Mouse (Mus musculus): ENCODE measurements at regions not wholly inside any gene's neighbourhood (a gene's known extent, or its start where the extent isn't known, plus 50 kb on each side); places are given as distances from the start of the nearest gene placed in this dataset.
"Not testable (repeated sequence)": the region's sequence is repeated elsewhere in the genome, so short reads cannot be mapped to it uniquely, and the experiment has no call there.

GRCm38 (mm10) chr14:61756651-61757050 is 149.4 kb downstream of the Kcnrg start:
- H3K9ac ChIP-seq (ENCODE audit: low read depth, low read length) = no peak overlapping the region
- WGBS = 33% methylated on average over 1 of the region's 1 CpGs
- H3K36me3 ChIP-seq (ENCODE audit: control insufficient read depth, insufficient read depth, low read length) = no peaks in the 10 kb centered on the region
- H3K4me3 ChIP-seq (ENCODE audit: insufficient read depth, low read depth, low read length) = no peak overlapping the region
- no peaks in the 10 kb centered on the region for H3K4me1 ChIP-seq (ENCODE audit: control insufficient read depth, insufficient read depth, low read length)
- no peaks in the 10 kb centered on the region for H3K27me3 ChIP-seq (ENCODE audit: control insufficient read depth, insufficient read depth, low read length)
- no peaks in the 10 kb centered on the region for H3K79me2 ChIP-seq (ENCODE audit: control insufficient read depth, insufficient read depth, low read length)
- H3K27ac ChIP-seq (replicated peaks; ENCODE audit: insufficient read depth, low read depth, low read length) = no peak overlapping the region
- no peak for DNase-seq (ENCODE audit: extremely low read depth, low read depth, low spot score)
- TF ChIP-seq CTCF (IDR thresholded peaks at IDR 0.05; ENCODE audit: low read depth, low read length) (no peak), POLR2A (IDR thresholded peaks at IDR 0.05; ENCODE audit: extremely low read depth, insufficient read depth, low read length) (no peak)

DNA sequence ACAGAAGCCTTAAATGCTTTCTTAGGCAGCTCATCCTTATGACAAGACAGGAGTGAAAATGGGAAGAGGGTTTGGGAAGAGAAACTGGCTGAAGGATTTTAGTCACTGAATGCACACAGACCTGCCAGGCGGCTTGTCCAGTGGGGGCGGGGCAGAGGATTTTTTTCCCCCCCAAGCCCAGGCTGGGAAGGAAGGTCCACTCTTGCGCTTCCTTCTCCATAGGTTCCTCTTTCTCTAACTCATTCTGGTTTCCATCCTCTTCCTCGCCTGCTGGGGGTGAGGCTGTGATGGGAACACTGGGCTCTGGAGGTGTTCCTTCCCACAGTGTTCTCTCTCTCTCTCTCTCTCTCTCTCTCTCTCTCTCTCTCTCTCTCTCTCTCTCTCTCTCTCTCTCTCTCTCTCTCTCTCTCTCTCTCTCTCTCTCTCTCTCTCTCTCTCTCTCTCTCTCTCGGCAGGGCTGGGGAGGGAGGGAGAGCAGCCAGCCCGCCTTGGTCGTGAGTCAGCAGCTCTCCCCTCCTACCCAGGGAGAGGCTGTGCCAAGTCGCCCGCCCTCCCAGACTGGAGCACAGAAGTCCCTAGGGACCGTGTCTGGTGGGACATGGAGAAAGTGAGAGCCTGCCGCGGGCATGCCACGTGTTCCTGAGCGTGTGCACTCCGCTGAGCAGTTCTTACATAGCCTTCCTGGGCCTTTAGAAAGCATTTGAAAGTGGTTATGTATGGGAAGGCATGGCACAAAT is 150.0 kb downstream of the Kcnrg start:
- no peak overlapping the region for H3K9ac ChIP-seq (ENCODE audit: low read depth, low read length)
- DNase-seq (ENCODE audit: extremely low read depth, low read depth, low spot score) = no peak
- H3K4me3 ChIP-seq (ENCODE audit: insufficient read depth, low read depth, low read length) = peak overlapping the region; percentile 22; the same call in 1 of the 2 replicates
- H3K36me3 ChIP-seq (ENCODE audit: control insufficient read depth, insufficient read depth, low read length) = no peaks in the 10 kb centered on the region
- no peaks in the 10 kb centered on the region for H3K79me2 ChIP-seq (ENCODE audit: control insufficient read depth, insufficient read depth, low read length)
- H3K27ac ChIP-seq (replicated peaks; ENCODE audit: insufficient read depth, low read depth, low read length) = no peak overlapping the region
- WGBS = 21% methylated on average over 14 of the region's 15 CpGs
- TF ChIP-seq POLR2A (IDR thresholded peaks at IDR 0.05; ENCODE audit: extremely low read depth, insufficient read depth, low read length) (no peak), CTCF (IDR thresholded peaks at IDR 0.05; ENCODE audit: low read depth, low read length) (no peak)
- H3K27me3 ChIP-seq (ENCODE audit: control insufficient read depth, insufficient read depth, low read length) = no peaks in the 10 kb centered on the region
- no peaks in the 10 kb centered on the region for H3K4me1 ChIP-seq (ENCODE audit: control insufficient read depth, insufficient read depth, low read length)

GRCm38 (mm10) chr14:61757823-61758175 is 150.5 kb downstream of the Kcnrg start:
- no peaks in the 10 kb centered on the region for H3K79me2 ChIP-seq (ENCODE audit: control insufficient read depth, insufficient read depth, low read length)
- no peaks in the 10 kb centered on the region for H3K4me1 ChIP-seq (ENCODE audit: control insufficient read depth, insufficient read depth, low read length)
- TF ChIP-seq CTCF (IDR thresholded peaks at IDR 0.05; ENCODE audit: low read depth, low read length) = no peak
- no peak for TF ChIP-seq POLR2A (IDR thresholded peaks at IDR 0.05; ENCODE audit: extremely low read depth, insufficient read depth, low read length)
- no peaks in the 10 kb centered on the region for H3K36me3 ChIP-seq (ENCODE audit: control insufficient read depth, insufficient read depth, low read length)
- no peak overlapping the region for H3K9ac ChIP-seq (ENCODE audit: low read depth, low read length)
- no peak overlapping the region for H3K4me3 ChIP-seq (ENCODE audit: insufficient read depth, low read depth, low read length)
- no peak for DNase-seq (ENCODE audit: extremely low read depth, low read depth, low spot score)
- no peak overlapping the region for H3K27ac ChIP-seq (replicated peaks; ENCODE audit: insufficient read depth, low read depth, low read length)
- H3K27me3 ChIP-seq (ENCODE audit: control insufficient read depth, insufficient read depth, low read length) = no peaks in the 10 kb centered on the region
- 55% methylated on average over 7 of the region's 7 CpGs for WGBS

- 92% methylated on average over 5 of the region's 5 CpGs for WGBS
- Histone ChIP-seq H3K4me3 (ENCODE audit: insufficient read depth, low read depth, low read length) (no peak overlapping the region), H3K27me3 (ENCODE audit: control insufficient read depth, insufficient read depth, low read length) (no peaks in the 10 kb centered on the region), H3K4me1 (ENCODE audit: control insufficient read depth, insufficient read depth, low read length) (no peaks in the 10 kb centered on the region), H3K79me2 (ENCODE audit: control insufficient read depth, insufficient read depth, low read length) (no peaks in the 10 kb centered on the region), H3K9ac (ENCODE audit: low read depth, low read length) (no peak overlapping the region), H3K36me3 (ENCODE audit: control insufficient read depth, insufficient read depth, low read length) (no peaks in the 10 kb centered on the region), H3K27ac (replicated peaks; ENCODE audit: insufficient read depth, low read depth, low read length) (no peak overlapping the region)
- DNase-seq (ENCODE audit: extremely low read depth, low read depth, low spot score) = no peak
- TF ChIP-seq CTCF (IDR thresholded peaks at IDR 0.05; ENCODE audit: low read depth, low read length) (no peak), POLR2A (IDR thresholded peaks at IDR 0.05; ENCODE audit: extremely low read depth, insufficient read depth, low read length) (no peak)
Measured at GRCm38 (mm10) chr14:61758586-61758985, 151.3 kb downstream of the Kcnrg start.

DNA sequence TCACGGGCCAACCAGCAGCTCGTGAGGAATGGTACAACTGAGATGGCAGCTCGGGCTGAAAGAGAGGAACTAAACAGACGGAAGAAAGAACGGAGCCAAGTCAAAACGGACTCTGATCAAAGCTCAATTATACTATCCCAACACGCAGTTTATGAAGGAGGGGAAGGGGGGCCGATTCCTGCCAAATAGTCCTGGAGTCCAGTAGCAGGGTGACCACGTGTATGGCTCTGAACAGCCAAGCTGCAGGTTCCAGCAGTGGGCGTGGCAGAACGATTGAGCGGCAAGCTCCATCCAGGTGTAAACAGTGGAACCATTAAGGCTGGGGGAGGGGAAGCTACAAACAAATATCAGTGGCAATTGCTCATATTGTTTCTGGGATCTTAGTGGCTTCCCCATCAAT is 152.9 kb downstream of the Kcnrg start:
- H3K79me2 ChIP-seq (ENCODE audit: control insufficient read depth, insufficient read depth, low read length); H3K4me3 ChIP-seq (ENCODE audit: insufficient read depth, low read depth, low read length); H3K36me3 ChIP-seq (ENCODE audit: control insufficient read depth, insufficient read depth, low read length); H3K27ac ChIP-seq (replicated peaks; ENCODE audit: insufficient read depth, low read depth, low read length); H3K4me1 ChIP-seq (ENCODE audit: control insufficient read depth, insufficient read depth, low read length); H3K27me3 ChIP-seq (ENCODE audit: control insufficient read depth, insufficient read depth, low read length); H3K9ac ChIP-seq (ENCODE audit: low read depth, low read length): not testable (repeated sequence)
- peak; percentile 71 for DNase-seq (ENCODE audit: extremely low read depth, low read depth, low spot score)
- 72% methylated on average over 12 of the region's 12 CpGs for WGBS

GRCm38 (mm10) chr14:61762076-61762475 is 154.8 kb downstream of the Kcnrg start:
- no peak for TF ChIP-seq POLR2A (IDR thresholded peaks at IDR 0.05; ENCODE audit: extremely low read depth, insufficient read depth, low read length)
- no peak for TF ChIP-seq CTCF (IDR thresholded peaks at IDR 0.05; ENCODE audit: low read depth, low read length)
- H3K79me2 ChIP-seq (ENCODE audit: control insufficient read depth, insufficient read depth, low read length) = no peaks in the 10 kb centered on the region
- 79% methylated on average over 5 of the region's 5 CpGs for WGBS
- no peak for DNase-seq (ENCODE audit: extremely low read depth, low read depth, low spot score)
- H3K4me1 ChIP-seq (ENCODE audit: control insufficient read depth, insufficient read depth, low read length) = no peaks in the 10 kb centered on the region
- no peak overlapping the region for H3K27ac ChIP-seq (replicated peaks; ENCODE audit: insufficient read depth, low read depth, low read length)
- H3K4me3 ChIP-seq (ENCODE audit: insufficient read depth, low read depth, low read length) = no peak overlapping the region
- H3K36me3 ChIP-seq (ENCODE audit: control insufficient read depth, insufficient read depth, low read length) = no peaks in the 10 kb centered on the region
- H3K9ac ChIP-seq (ENCODE audit: low read depth, low read length) = no peak overlapping the region
- no peaks in the 10 kb centered on the region for H3K27me3 ChIP-seq (ENCODE audit: control insufficient read depth, insufficient read depth, low read length)

Measured in liver, adult 2 months (tissue).